Mouse (Mus musculus) myocyte (in vitro differentiated cells): Measurements from ENCODE around the gene Coa6.

Source experiments
- CEBPB ChIP-seq: IDR thresholded peaks from 2 replicates; pipeline ENCODE4 v1.6.1; 2011; ENCODE audit warnings: mild to moderate bottlenecking, moderate library complexity; ENCODE audit not compliant: poor library complexity, insufficient read depth, severe bottlenecking
- MYOD1 ChIP-seq, 3 experiments: IDR thresholded peaks; one replicate each; pipeline ENCODE4 v1.6.1; 2011; ENCODE audit warnings: control low read depth in 2 of 3, low read depth in 2 of 3, mild to moderate bottlenecking in 2 of 3, moderate library complexity in 1 of 3; ENCODE audit not compliant: insufficient read length in 2 of 3, control insufficient read depth in 1 of 3
- MYOG ChIP-seq, 3 experiments: IDR thresholded peaks; one replicate each; pipeline ENCODE4 v1.6.1; 2011; ENCODE audit warnings: control low read depth in 2 of 3, low read depth in 2 of 3, mild to moderate bottlenecking in 2 of 3; ENCODE audit not compliant: insufficient read length in 2 of 3, control insufficient read depth in 1 of 3, insufficient read depth in 1 of 3
- POLR2A ChIP-seq: IDR thresholded peaks from one replicate; pipeline ENCODE4 v1.6.1; 2011; ENCODE audit warnings: low read depth, mild to moderate bottlenecking, control low read depth, moderate library complexity; ENCODE audit not compliant: insufficient read length
- POLR2AphosphoS2 ChIP-seq: IDR thresholded peaks from one replicate; pipeline ENCODE4 v1.6.1; 2011; ENCODE audit warnings: low read depth, control low read depth; ENCODE audit not compliant: insufficient read length
- REST ChIP-seq: IDR thresholded peaks from one replicate; pipeline ENCODE4 v1.6.1; 2011; ENCODE audit warnings: mild to moderate bottlenecking, control low read depth, moderate library complexity; ENCODE audit not compliant: insufficient read depth, insufficient read length

GRCm38 (mm10) chr8:126461735-126462134 lies 39.4 kb downstream of the Coa6 start:
- TF ChIP-seq MYOG (IDR thresholded peaks at IDR 0.05; ENCODE audit: control insufficient read depth in 1 of 3, insufficient read depth in 1 of 3, insufficient read length in 2 of 3, low read depth in 2 of 3) (no peak), POLR2AphosphoS2 (no peak), POLR2A (no peak), MYOD1 (IDR thresholded peaks at IDR 0.05; ENCODE audit: control insufficient read depth in 1 of 3, insufficient read length in 2 of 3, low read depth in 2 of 3) (no peak), CEBPB (no peak), REST (no peak)
